Mouse (Mus musculus): ENCODE results near the gene Tnfsf11. TPM values are rescaled to one million over a fixed set of nuclear protein-coding genes. Genes with fewer than 3 reads are reported as not detected.

Tnfsf11 gene
- total and polyA plus RNA-seq, 3 experiments, result 0.13 TPM; not detected in 2

GRCm38 (mm10) chr14:78322916-78323315 lies 15.1 kb upstream of the Tnfsf11 start:
- H3K9me3 ChIP-seq (replicated peaks; ENCODE audit: low read length), result no peaks in the 10 kb centered on the region
- no peaks in the 10 kb centered on the region for H3K79me2 ChIP-seq (replicated peaks; ENCODE audit: control insufficient read depth, extremely low read depth, insufficient read depth, poor library complexity, severe bottlenecking)
- TF ChIP-seq IRF4 (IDR thresholded peaks at IDR 0.05; ENCODE audit: low read depth, low read length) (no peak), CTCF (conservative IDR thresholded peaks at IDR 0.05 in 1 of 2, IDR thresholded peaks at IDR 0.05 in 1 of 2; ENCODE audit: low read depth in 2 of 2, low read length in 2 of 2) (peak in 1 of 2 experiments; percentile 24; a peak in 1 of 4 replicates)
- no peak overlapping the region for H3K9ac ChIP-seq (ENCODE audit: insufficient read depth, low read depth)
- no peaks in the 10 kb centered on the region for H3K27me3 ChIP-seq (replicated peaks)
- no peak overlapping the region for H3K27ac ChIP-seq (ENCODE audit: insufficient read depth, low read depth)
- DNase-seq (ENCODE audit: extremely low read depth), result no peak
- peaks cover 7 to 28% of the 10 kb centered on the region in 2 experiments for H3K4me1 ChIP-seq (ENCODE audit: control insufficient read depth in 1 of 2, insufficient read depth in 2 of 2)
- no peak overlapping the region for H3K4me2 ChIP-seq (ENCODE audit: insufficient read depth, low read depth, poor library complexity, severe bottlenecking)
- no peak overlapping the region for H3K4me3 ChIP-seq (replicated peaks in 1 of 3; ENCODE audit: low read depth in 2 of 3, low read length in 2 of 3, poor library complexity in 1 of 3)
- in situ Hi-C loops (cut with MboI; ENCODE audit: low pct_ligation_motif_present, low pct_unique_long_range_greater_than_20kb, low sequenced_read_pairs) (no loop called here), dilution Hi-C loops (cut with MboI; ENCODE audit: extremely low pct_ligation_motif_present, extremely low pct_unique_long_range_greater_than_20kb, low sequenced_read_pairs) (no loop called here)
- H3K36me3 ChIP-seq (replicated peaks in 1 of 2; ENCODE audit: control insufficient read depth in 1 of 2, insufficient read depth in 1 of 2, low read length in 1 of 2), result no peaks in the 10 kb centered on the region

DNA sequence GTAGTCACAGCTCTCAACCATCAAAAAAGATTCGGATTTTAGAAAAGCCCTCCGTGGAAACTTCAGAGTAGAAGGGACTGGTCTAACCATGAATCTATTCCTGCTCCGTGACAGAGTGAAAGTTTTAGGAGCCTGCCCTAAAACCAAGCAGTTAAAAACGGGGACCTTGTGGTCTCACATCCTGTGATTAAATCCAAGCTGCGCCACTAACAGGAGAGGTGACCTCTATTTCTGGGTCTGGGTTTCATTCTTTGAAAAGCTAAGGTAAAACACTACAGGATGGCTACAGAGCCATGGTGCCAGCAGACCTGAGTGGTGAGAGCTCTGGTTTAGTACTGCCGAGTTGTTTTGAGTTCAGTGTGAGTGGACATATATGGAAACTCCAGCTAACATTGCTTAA lies 12.4 kb upstream of the Tnfsf11 start:
- H3K4me2 ChIP-seq (ENCODE audit: insufficient read depth, low read depth, poor library complexity, severe bottlenecking), result peak overlapping the region; percentile 55; the same call in 1 of the 2 replicates
- H3K79me2 ChIP-seq (replicated peaks; ENCODE audit: control insufficient read depth, extremely low read depth, insufficient read depth, poor library complexity, severe bottlenecking), result no peaks in the 10 kb centered on the region
- no peak for DNase-seq (ENCODE audit: extremely low read depth)
- H3K36me3 ChIP-seq (replicated peaks in 1 of 2; ENCODE audit: control insufficient read depth in 1 of 2, insufficient read depth in 1 of 2, low read length in 1 of 2), result no peaks in the 10 kb centered on the region
- TF ChIP-seq NELFE (IDR thresholded peaks at IDR 0.05; ENCODE audit: low read depth, low read length) (no peak), ZNF384 (IDR thresholded peaks at IDR 0.05; ENCODE audit: low read depth, low read length) (no peak), ZMIZ1 (IDR thresholded peaks at IDR 0.05; ENCODE audit: low read depth, low read length) (no peak), MAFK (IDR thresholded peaks at IDR 0.05; ENCODE audit: insufficient replicate concordance, low read length) (no peak), TCF12 (IDR thresholded peaks at IDR 0.05; ENCODE audit: low read depth, low read length) (no peak), ZKSCAN1 (IDR thresholded peaks at IDR 0.05; ENCODE audit: borderline replicate concordance, low read depth, low read length) (no peak), GABPA (IDR thresholded peaks at IDR 0.05; ENCODE audit: insufficient replicate concordance, low read depth, low read length) (no peak), CTCF (conservative IDR thresholded peaks at IDR 0.05 in 1 of 2, IDR thresholded peaks at IDR 0.05 in 1 of 2; ENCODE audit: low read depth in 2 of 2, low read length in 2 of 2) (no peak), ELF1 (IDR thresholded peaks at IDR 0.05; ENCODE audit: low read depth, low read length) (no peak), MAZ (IDR thresholded peaks at IDR 0.05; ENCODE audit: low read depth, low read length) (no peak), BHLHE40 (IDR thresholded peaks at IDR 0.05; ENCODE audit: low read depth, low read length) (no peak), MEF2A (IDR thresholded peaks at IDR 0.05; ENCODE audit: borderline replicate concordance, low read depth, low read length) (no peak), RCOR1 (conservative IDR thresholded peaks at IDR 0.05; ENCODE audit: low read depth, low read length) (no peak), CHD2 (IDR thresholded peaks at IDR 0.05; ENCODE audit: low read length) (no peak), MXI1 (IDR thresholded peaks at IDR 0.05; ENCODE audit: low read depth, low read length) (no peak), POLR2AphosphoS2 (IDR thresholded peaks at IDR 0.05; ENCODE audit: low read depth, low read length) (no peak)
- H3K9ac ChIP-seq (ENCODE audit: insufficient read depth, low read depth), result no peak overlapping the region
- H3K4me1 ChIP-seq (ENCODE audit: control insufficient read depth in 1 of 2, insufficient read depth in 2 of 2), result peaks cover 7 to 22% of the 10 kb centered on the region in 2 experiments
- H3K27ac ChIP-seq (ENCODE audit: insufficient read depth, low read depth), result no peak overlapping the region
- H3K4me3 ChIP-seq (replicated peaks in 1 of 3; ENCODE audit: low read depth in 2 of 3, low read length in 2 of 3, poor library complexity in 1 of 3), result no peak overlapping the region
- dilution Hi-C loops (cut with MboI; ENCODE audit: extremely low pct_ligation_motif_present, extremely low pct_unique_long_range_greater_than_20kb, low sequenced_read_pairs), result no loop called here
- in situ Hi-C loops (cut with MboI; ENCODE audit: low pct_ligation_motif_present, low pct_unique_long_range_greater_than_20kb, low sequenced_read_pairs), result no loop called here
- H3K9me3 ChIP-seq (replicated peaks; ENCODE audit: low read length), result no peaks in the 10 kb centered on the region
- no peaks in the 10 kb centered on the region for H3K27me3 ChIP-seq (replicated peaks)

All from CH12.LX (cell line).